Mouse (Mus musculus) v-Abl transformed pro-B cells (cell line): Measurements from ENCODE around the gene Gja3.

Source experiments
- in situ Hi-C, 2 experiments: fragments of 400-800 bp; cut with MboI; formaldehyde crosslinking; loops; one replicate each; pipeline ENCODE4 v1.15.1; 2025; ENCODE audit not compliant: unreplicated experiment in 2 of 2

Gja3 gene

DNA sequence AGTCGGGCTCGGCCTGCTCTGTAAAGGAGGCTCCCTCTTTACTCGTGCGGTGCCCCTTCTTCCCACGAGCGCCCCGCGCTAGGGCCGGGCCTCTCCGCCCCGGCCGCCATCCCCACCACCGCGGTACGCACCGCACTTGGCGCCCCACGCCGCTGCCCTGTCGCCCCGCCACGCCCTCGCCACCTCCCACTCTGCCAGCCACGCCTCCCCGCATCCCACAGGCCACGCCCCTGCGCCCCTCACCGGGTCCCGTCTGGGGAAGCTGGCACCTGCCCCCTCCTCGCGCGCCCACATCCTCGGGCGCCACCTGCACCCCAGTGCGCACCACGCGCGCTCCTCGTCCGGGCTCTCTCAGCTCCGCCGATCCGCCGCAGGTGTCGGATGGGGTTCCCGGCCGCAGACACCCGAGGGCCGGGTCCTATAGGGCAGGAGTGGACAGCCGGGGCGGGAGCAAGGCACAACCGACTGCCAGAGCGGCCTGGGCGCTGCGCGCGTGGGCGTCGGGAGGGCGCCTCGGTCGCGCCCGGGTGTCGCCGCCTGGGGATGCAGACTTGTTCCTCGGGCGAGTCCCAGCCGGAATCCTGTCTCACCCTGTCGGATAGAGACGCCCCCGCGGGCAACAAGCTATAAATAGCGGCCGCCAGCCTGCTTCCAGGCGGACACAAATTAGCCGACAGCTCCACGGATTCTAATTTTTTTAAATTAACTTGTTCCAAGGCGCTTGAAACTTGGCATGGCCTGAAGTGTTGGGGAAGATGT lies at the start of gene Gja3:
Gene Gja3, minus strand, starts transcription at position 538 of the 759 bp plus-strand sequence.
- in situ Hi-C loops: loop anchor here in 1 of 2 experiments (25.0 kb wide), 1 partner anchor 245 kb away; the partner anchor contains the start of gene Zmym5

DNA sequence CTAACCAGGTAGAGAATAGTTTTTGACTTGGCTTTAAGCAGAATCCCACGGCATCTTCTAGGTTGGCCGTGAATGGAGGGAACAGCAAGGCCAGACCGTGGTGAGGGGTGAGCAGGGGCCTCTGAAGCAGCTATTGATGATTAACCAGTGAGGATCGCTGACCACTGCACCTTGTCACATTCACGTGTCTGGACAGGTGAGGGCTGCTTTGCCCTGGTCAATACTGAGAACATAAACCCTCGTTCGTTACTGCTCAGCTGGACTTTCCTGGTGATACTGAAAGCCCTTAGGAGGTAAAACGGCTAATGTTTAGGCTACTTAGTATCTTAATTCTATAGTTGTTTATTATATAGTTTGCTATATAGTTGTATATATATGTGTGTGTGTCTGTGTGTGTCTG lies 49.2 kb upstream of the Gja3 start:
- in situ Hi-C loops: loop anchor here in 1 of 2 experiments (25.0 kb wide), 1 partner anchor 530 kb away; no protein-coding TSS in a partner anchor

GRCm38 (mm10) chr14:57105721-57106120 lies 47.8 kb upstream of the Gja3 start:
- in situ Hi-C loops: loop anchor here in 1 of 2 experiments (25.0 kb wide), 1 partner anchor 532 kb away; no protein-coding TSS in a partner anchor

DNA sequence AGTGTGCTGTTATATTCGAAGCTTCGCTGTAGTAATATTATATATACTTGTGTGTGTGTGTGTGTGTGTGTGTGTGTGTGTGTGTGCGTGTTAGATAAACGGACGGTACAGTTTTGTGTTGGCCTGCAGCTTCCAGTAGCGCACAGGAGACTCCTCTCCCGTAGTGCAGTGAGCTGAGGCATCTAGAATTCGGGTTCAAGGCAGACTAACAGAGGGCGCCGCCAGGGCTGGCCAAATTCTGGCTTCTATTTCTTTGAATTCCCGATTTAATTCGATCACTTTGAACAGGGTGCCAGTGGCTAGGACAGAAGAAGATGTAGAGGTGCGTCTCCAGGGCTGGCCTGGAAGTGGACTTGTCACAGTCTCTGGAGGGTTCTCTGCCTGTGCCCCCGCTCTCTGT lies 47.2 kb upstream of the Gja3 start:
- in situ Hi-C loops: loop anchor here in 1 of 2 experiments (25.0 kb wide), 1 partner anchor 532 kb away; no protein-coding TSS in a partner anchor

- in situ Hi-C loops: loop anchor here in 1 of 2 experiments (25.0 kb wide), 1 partner anchor 533 kb away; no protein-coding TSS in a partner anchor
Measured at GRCm38 (mm10) chr14:57104106-57105023, 46.5 kb upstream of the Gja3 start, which contains the start of gene Gjb2. Gene Gjb2 (minus strand): TSS chr14:57104702.

- in situ Hi-C loops: loop anchor here in 1 of 2 experiments (25.0 kb wide), 1 partner anchor 534 kb away; no protein-coding TSS in a partner anchor
Measured at GRCm38 (mm10) chr14:57103711-57104105, 45.8 kb upstream of the Gja3 start.

DNA sequence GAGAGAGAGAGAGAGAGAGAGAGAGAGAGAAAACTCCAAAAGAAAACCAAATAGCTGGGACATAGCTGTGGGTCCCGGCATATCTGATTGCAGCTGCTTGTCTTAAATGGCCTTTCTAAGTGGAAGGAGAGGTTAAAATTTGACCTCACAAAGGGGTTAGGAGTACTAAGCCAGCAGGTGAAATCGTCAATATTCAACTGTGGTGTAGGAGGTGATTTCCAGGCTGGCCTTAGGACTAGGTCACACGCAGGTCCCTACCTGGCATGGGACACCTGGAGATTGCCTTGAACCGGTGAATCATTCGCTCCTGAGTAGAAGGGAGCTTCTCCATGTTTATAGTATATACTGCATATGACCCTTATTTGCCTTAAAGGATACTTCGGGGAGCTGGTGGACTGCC lies 45.2 kb upstream of the Gja3 start:
- in situ Hi-C loops: loop anchor here in 1 of 2 experiments (25.0 kb wide), 1 partner anchor 534 kb away; no protein-coding TSS in a partner anchor

DNA sequence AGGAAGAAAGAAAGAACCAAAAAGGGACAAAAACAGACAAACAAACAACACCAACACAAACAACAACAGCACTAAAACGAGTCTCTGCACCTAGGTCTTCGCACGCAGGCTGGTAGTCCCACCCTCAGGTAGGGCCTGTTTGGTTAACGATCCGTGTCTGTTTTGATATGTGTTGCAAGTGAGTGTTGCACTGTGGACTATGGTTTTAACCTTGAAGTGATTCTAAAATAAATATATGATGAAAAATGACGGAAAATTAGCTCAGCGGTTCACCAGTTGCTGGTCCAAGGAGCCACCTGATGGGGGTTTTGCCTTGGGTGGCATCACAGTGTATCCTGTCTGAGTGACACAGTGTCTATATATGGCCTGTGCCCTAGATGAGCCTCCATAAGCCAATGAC lies 43.7 kb upstream of the Gja3 start:
- in situ Hi-C loops: loop anchor here in 1 of 2 experiments (25.0 kb wide), 1 partner anchor 536 kb away; no protein-coding TSS in a partner anchor

- in situ Hi-C loops: no loop called here
Measured at GRCm38 (mm10) chr14:57095855-57096254, 38.0 kb upstream of the Gja3 start.

DNA sequence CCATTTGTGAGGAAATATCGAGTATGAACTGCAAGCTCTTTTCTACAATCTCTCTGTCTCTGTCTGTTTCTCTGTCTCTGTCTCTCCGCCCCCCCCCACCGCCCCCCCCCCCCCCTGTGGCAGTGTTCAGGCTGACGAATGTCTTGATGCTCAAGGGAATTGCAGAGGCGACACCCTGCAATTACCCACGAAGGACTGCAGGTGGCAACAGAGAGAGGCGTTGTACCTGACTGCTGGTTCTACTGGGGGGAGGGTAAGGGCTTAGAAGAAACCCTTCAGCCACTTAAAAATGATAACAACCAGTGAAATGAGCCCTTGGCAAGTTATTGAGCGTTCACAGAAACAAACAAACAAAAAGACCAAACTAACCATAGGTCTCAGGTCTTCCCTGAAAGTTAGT lies 35.1 kb upstream of the Gja3 start:
- in situ Hi-C loops: no loop called here

DNA sequence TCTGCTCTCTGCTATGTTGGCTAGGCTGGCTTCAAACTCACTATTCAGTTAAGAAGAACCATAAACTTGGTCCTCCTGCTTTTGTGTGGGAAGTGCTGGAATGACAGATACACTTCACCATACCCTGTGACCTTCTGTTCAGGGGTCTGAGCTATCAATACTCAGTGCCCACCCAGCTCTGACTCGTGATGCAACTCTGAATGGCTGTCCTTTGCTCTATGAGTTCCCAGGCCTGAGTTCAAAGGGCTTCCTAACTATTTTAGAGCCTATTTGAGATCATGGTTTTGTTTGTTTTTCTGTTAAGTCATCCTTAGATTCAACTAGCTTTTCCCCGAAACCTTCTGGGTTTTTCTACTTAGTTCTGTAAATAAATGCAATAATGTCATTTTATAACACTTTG lies 32.1 kb upstream of the Gja3 start:
- in situ Hi-C loops: no loop called here

DNA sequence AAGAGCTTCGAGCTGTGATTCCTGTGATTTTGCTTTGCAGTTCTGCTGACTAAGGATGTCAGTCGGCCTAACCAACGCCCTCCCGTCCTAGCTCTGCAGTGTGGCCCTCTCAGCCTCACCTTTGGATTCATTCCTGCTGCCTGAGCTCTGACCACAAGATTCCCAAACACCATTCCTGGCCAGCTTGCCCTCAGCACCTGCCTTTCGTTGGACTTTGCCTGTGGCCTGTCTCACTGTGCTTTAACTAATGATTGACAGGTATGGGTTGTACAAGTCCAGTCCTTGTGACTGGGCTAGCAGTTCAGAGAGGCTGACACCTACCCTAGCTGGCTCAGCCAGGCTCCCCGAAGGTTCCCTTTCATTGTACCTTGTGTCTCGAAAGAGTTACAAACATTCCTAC lies 31.2 kb upstream of the Gja3 start:
- in situ Hi-C loops: no loop called here

DNA sequence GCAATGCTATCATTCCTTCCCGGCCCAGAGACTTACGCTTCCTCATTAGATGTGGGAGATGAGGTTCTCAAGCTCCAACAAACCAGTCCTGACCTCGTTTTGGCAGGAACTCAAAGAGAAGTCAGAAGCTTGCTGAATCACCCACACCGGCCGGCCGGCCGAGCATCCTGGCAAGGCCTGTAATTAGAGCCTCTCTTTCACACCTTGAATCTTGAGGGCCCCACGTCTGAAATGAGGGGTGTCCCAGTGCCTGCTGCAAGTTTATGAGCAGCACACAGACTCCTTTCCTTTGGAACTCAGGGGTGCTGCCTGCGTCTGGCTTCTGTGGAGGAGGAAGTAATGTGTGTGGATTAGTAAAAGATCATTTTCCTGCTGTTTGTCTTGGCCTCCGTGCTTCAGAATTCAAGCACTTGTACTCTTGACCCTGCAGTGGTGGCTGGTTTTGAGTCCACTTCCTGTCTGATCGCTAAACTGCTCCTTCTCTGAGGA lies 26.3 kb upstream of the Gja3 start:
- in situ Hi-C loops: no loop called here

DNA sequence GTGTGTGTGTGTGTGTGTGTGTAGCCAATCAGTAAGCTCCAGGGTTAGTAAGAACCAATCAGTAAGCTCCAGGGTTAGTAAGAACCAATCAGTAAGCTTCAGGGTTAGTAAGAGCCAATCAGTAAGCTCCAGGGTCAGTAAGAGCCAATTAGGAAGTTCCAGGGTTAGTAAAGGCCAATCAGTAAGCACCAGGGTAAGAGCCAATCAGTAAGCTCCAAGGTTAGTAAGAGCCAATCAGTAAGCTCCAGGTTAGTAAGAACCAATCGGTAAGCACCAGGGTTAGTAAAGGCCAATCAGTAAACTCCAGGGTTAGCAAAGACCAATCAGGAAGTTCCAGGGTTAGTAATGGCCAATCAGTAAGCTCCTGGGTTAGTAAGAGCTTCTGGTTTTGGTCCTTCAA lies 25.0 kb upstream of the Gja3 start:
- in situ Hi-C loops: no loop called here

DNA sequence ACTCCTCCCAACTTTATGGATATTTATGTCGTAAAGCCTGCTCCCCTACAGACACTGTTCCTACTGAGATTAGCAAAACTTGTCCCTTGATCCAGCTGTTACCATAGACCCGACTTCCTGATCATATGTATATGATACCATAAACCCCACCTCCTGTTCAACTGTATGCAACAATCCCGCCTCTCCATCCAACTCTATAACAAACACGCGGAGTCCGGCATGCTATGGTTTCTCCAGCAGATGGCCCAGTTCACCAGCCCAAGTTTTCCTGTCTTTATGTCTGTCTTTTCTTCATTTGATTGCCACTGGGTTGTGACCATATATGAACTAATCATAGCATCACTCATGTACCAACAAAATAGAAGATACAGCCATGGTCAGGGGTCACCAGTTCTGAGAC lies 17.6 kb upstream of the Gja3 start:
- in situ Hi-C loops: no loop called here

DNA sequence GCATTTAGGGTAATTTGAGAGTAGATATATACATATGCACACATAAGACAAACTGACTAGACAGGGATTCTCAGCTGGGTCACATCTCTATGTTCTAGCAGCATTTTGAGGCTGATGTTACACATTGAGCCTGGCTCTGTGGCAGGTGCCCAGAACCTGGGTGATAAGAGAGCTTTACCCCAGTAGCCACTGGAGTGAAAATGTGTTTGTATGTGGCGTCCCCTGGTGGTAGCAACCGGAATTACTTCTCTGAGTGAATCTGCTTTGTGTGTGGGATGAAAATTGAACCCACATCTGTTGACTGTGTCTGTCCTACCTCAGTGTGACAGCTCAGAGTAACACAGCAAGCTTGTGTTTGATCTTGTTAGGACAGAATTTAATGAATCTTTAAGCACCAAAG lies 12.0 kb upstream of the Gja3 start:
- in situ Hi-C loops: loop anchor here (5.0 to 25.0 kb wide), 4 partner anchors 105 to 475 kb away; partner anchors contain the start of gene Zmym5 (in 1 of the 2)

- in situ Hi-C loops: loop anchor here (5.0 to 25.0 kb wide), 4 partner anchors 101 to 471 kb away; partner anchors contain the start of gene Zmym5 (in 1 of the 2)
Measured at GRCm38 (mm10) chr14:57066053-57066452, 8.2 kb upstream of the Gja3 start.

- in situ Hi-C loops: loop anchor here (5.0 to 25.0 kb wide), 5 partner anchors 88 to 688 kb away; partner anchors contain the start of gene Zmym5 (in 1 of the 2)
Measured at GRCm38 (mm10) chr14:57060052-57060451, 2.2 kb upstream of the Gja3 start.

GRCm38 (mm10) chr14:57057204-57057562 lies 717 bp downstream of the Gja3 start:
- in situ Hi-C loops: loop anchor here in 1 of 2 experiments (25.0 kb wide), 1 partner anchor 245 kb away; the partner anchor contains the start of gene Zmym5

GRCm38 (mm10) chr14:57052713-57053112 lies 5.2 kb downstream of the Gja3 start:
- in situ Hi-C loops: loop anchor here in 1 of 2 experiments (25.0 kb wide), 1 partner anchor 240 kb away; the partner anchor contains the start of gene Zmym5
